Mouse (Mus musculus): ENCODE results near the gene Sema4a. TPM values are rescaled to one million over a fixed set of nuclear protein-coding genes. Genes with fewer than 3 reads are reported as not detected.

The Sema4a gene
- polyA plus RNA-seq, 1 experiment: 57.6 TPM

DNA sequence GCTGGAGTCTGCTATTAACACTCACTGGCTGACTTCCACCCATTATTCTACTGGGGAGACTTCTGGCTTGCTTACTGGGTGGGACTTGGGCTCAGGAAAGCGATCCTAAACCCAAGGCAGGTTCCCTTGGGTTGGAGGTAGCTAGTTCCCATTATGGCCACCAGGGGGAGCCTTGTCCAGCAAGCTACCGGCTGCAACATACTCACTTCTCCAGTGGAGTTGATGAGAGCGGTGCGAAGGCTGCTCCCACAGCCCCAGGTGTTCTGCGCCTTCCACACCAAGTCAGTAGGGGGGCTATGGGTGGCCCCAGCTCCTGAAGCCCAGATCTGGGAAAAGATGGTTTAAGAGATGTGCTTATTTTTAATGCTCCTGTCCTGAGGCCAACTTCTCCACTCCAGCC, 22.6 kb upstream of the Sema4a start:
- DNase-seq (ENCODE audit: low read depth): peak; percentile 83
- TF ChIP-seq POLR2A (IDR thresholded peaks at IDR 0.05; ENCODE audit: borderline replicate concordance, extremely low read depth, insufficient read depth, insufficient read length, poor library complexity, severe bottlenecking): no peak
- TF ChIP-seq CTCF (IDR thresholded peaks at IDR 0.05; ENCODE audit: borderline replicate concordance, extremely low read depth, insufficient read depth, insufficient read length): peak; percentile 94

- DNase-seq (ENCODE audit: low read depth): no peak
- TF ChIP-seq POLR2A (IDR thresholded peaks at IDR 0.05; ENCODE audit: borderline replicate concordance, extremely low read depth, insufficient read depth, insufficient read length, poor library complexity, severe bottlenecking): no peak
- no peak for TF ChIP-seq CTCF (IDR thresholded peaks at IDR 0.05; ENCODE audit: borderline replicate concordance, extremely low read depth, insufficient read depth, insufficient read length)
Measured at GRCm38 (mm10) chr3:88483141-88483540, 22.2 kb upstream of the Sema4a start.

GRCm38 (mm10) chr3:88482336-88482735, 21.4 kb upstream of the Sema4a start:
- TF ChIP-seq POLR2A (IDR thresholded peaks at IDR 0.05; ENCODE audit: borderline replicate concordance, extremely low read depth, insufficient read depth, insufficient read length, poor library complexity, severe bottlenecking): no peak
- no peak for TF ChIP-seq CTCF (IDR thresholded peaks at IDR 0.05; ENCODE audit: borderline replicate concordance, extremely low read depth, insufficient read depth, insufficient read length)
- no peak for DNase-seq (ENCODE audit: low read depth)

DNA sequence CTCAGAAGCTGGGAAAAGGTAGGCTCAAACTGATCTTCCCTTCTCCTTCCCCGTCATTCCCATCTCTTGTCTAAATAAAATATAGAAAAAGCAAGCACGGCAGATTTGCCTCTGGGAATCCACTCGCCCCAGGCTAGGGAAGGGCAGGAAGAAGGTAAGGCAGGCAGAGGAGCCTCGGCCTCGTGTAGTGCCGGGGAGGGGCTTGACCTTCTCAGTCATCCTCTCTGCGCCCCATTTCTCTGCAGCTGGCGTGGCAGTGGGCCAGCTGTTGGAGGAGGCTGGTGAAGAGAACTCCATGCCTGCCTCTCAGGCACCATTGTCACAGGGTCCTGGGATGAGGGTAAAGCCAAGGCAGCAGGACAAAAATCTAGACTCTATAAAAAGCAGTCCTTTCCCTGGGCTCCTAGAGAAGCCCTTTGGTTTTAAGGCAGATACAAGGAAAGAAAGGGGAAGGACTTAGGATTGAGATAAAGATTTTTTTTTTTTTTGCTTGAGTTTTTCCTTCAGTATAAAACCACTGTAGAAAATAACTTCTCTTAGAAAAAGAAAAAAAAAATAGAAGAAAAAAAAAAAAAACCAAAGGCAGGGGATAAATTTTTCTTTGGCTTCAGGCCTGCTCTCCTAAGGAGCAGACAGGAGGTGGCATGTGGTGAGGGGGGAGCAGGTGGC, 20.5 kb upstream of the Sema4a start:
- DNase-seq (ENCODE audit: low read depth): no peak
- TF ChIP-seq POLR2A (IDR thresholded peaks at IDR 0.05; ENCODE audit: borderline replicate concordance, extremely low read depth, insufficient read depth, insufficient read length, poor library complexity, severe bottlenecking): no peak
- no peak for TF ChIP-seq CTCF (IDR thresholded peaks at IDR 0.05; ENCODE audit: borderline replicate concordance, extremely low read depth, insufficient read depth, insufficient read length)

DNA sequence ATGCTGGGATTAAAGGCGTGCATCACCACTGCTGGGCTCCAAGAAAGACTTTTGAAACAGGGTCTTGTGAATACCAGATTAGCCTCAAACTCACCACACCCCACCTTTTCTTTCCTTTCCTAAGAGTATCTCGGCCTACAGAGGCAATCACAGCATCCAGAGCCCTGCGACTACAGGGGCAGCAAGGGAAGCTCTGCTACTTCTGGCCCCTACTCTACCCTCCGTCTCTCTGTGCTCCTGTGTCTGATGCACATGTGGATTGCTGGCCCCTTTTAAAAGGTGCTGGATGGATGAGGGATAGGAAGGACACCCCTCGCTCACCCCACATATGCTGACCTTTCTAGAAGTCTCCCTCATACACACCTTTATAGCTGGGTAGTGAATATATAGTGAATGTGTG, 19.7 kb upstream of the Sema4a start:
- DNase-seq (ENCODE audit: low read depth): no peak
- no peak for TF ChIP-seq POLR2A (IDR thresholded peaks at IDR 0.05; ENCODE audit: borderline replicate concordance, extremely low read depth, insufficient read depth, insufficient read length, poor library complexity, severe bottlenecking)

GRCm38 (mm10) chr3:88479828-88480227, 18.8 kb upstream of the Sema4a start:
- TF ChIP-seq POLR2A (IDR thresholded peaks at IDR 0.05; ENCODE audit: borderline replicate concordance, extremely low read depth, insufficient read depth, insufficient read length, poor library complexity, severe bottlenecking) (no peak), CTCF (IDR thresholded peaks at IDR 0.05; ENCODE audit: borderline replicate concordance, extremely low read depth, insufficient read depth, insufficient read length) (no peak)
- no peak for DNase-seq (ENCODE audit: low read depth)

DNA sequence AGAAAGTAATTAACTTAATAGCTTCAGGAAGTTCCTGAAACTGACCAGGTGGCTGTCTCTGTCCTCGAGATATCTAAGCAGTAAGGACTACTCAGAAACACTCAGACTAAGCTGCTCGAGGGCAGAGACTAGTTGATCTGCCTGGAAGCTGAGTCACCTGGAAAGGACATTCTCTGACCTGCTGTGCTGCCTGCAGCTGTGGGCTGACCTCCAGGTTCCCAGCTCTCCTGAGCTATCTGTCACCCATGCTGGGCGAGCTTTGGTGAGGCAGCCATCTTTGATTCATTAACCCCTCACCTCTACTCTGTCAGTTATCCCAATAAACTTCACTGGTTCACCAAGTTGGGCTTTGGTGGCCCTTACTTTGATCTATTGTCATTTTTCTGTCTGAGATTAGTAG, 18.2 kb upstream of the Sema4a start:
- no peak for DNase-seq (ENCODE audit: low read depth)
- TF ChIP-seq POLR2A (IDR thresholded peaks at IDR 0.05; ENCODE audit: borderline replicate concordance, extremely low read depth, insufficient read depth, insufficient read length, poor library complexity, severe bottlenecking) (no peak), CTCF (IDR thresholded peaks at IDR 0.05; ENCODE audit: borderline replicate concordance, extremely low read depth, insufficient read depth, insufficient read length) (no peak)

GRCm38 (mm10) chr3:88477735-88478134, 16.8 kb upstream of the Sema4a start:
- TF ChIP-seq POLR2A (IDR thresholded peaks at IDR 0.05; ENCODE audit: borderline replicate concordance, extremely low read depth, insufficient read depth, insufficient read length, poor library complexity, severe bottlenecking) (no peak), CTCF (IDR thresholded peaks at IDR 0.05; ENCODE audit: borderline replicate concordance, extremely low read depth, insufficient read depth, insufficient read length) (peak; percentile 89)

GRCm38 (mm10) chr3:88476403-88476802, 15.4 kb upstream of the Sema4a start:
- no peak for DNase-seq (ENCODE audit: low read depth)
- TF ChIP-seq CTCF (IDR thresholded peaks at IDR 0.05; ENCODE audit: borderline replicate concordance, extremely low read depth, insufficient read depth, insufficient read length) (no peak), POLR2A (IDR thresholded peaks at IDR 0.05; ENCODE audit: borderline replicate concordance, extremely low read depth, insufficient read depth, insufficient read length, poor library complexity, severe bottlenecking) (no peak)

More at GRCm38 (mm10) chr3:88477735-88478134, 16.8 kb upstream of the Sema4a start:
- DNase-seq (ENCODE audit: low read depth): peak; percentile 81

DNA sequence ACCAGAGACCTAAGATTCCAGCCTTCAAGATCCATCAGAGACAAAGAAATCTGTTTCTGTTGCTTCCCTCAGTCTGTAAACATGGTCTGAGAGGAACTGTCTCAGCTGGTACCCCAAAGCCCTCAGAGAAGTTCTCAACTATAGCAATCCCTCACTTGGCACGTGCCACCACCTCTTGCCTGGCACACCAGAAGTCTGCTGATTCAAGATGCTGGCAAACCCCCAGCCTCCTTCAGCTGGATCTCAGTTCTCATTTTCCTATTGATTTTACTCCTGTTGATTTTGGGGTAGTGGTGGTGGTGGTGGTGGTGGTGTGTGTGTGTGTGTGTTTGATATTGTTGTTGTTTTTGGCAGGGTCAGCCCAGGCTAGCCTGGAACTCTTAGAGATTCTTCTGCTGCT, 12.6 kb upstream of the Sema4a start:
- TF ChIP-seq POLR2A (IDR thresholded peaks at IDR 0.05; ENCODE audit: borderline replicate concordance, extremely low read depth, insufficient read depth, insufficient read length, poor library complexity, severe bottlenecking): no peak
- no peak for TF ChIP-seq CTCF (IDR thresholded peaks at IDR 0.05; ENCODE audit: borderline replicate concordance, extremely low read depth, insufficient read depth, insufficient read length)
- no peak for DNase-seq (ENCODE audit: low read depth)

DNA sequence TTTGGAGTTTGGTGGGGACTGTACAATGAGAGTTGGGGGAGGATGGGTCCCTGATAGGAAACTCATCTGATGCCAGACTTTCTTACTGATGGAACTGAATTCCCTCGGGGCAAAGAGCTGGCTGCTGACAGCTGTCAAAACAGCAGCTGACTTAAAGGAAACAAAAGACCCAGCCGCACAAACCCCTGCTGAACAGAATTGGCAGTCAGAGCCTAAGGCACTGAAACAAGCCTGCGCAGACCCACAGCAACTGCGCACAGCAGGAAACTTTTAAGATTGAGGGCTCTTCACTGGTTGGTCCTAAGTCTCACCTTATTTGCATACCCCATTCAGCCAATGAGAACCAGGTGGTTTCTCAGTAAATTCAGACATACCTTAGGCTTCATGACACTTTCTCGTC, 12.0 kb upstream of the Sema4a start:
- DNase-seq (ENCODE audit: low read depth): peak; percentile 87
- TF ChIP-seq CTCF (IDR thresholded peaks at IDR 0.05; ENCODE audit: borderline replicate concordance, extremely low read depth, insufficient read depth, insufficient read length): no peak
- TF ChIP-seq POLR2A (IDR thresholded peaks at IDR 0.05; ENCODE audit: borderline replicate concordance, extremely low read depth, insufficient read depth, insufficient read length, poor library complexity, severe bottlenecking): no peak

GRCm38 (mm10) chr3:88470943-88471479, 10.0 kb upstream of the Sema4a start:
- no peak for DNase-seq (ENCODE audit: low read depth)
- TF ChIP-seq POLR2A (IDR thresholded peaks at IDR 0.05; ENCODE audit: borderline replicate concordance, extremely low read depth, insufficient read depth, insufficient read length, poor library complexity, severe bottlenecking) (no peak), CTCF (IDR thresholded peaks at IDR 0.05; ENCODE audit: borderline replicate concordance, extremely low read depth, insufficient read depth, insufficient read length) (no peak)
